Mouse (Mus musculus): ENCODE measurements at regions not wholly inside any gene's neighbourhood (a gene's known extent, or its start where the extent isn't known, plus 50 kb on each side); places are given as distances from the start of the nearest gene placed in this dataset.

- no peak for DNase-seq (ENCODE audit: low read depth)
These were observed 82.5 kb upstream of the 4933402D24Rik start for GRCm38 (mm10) chr1:63851476-63852094.

- DNase-seq (ENCODE audit: low read depth), result no peak
These were observed 81.2 kb upstream of the 4933402D24Rik start for GRCm38 (mm10) chr1:63850262-63850661.

GRCm38 (mm10) chr1:63828174-63828844, 59.2 kb upstream of the 4933402D24Rik start:
- no peak for DNase-seq (ENCODE audit: low read depth)

DNA sequence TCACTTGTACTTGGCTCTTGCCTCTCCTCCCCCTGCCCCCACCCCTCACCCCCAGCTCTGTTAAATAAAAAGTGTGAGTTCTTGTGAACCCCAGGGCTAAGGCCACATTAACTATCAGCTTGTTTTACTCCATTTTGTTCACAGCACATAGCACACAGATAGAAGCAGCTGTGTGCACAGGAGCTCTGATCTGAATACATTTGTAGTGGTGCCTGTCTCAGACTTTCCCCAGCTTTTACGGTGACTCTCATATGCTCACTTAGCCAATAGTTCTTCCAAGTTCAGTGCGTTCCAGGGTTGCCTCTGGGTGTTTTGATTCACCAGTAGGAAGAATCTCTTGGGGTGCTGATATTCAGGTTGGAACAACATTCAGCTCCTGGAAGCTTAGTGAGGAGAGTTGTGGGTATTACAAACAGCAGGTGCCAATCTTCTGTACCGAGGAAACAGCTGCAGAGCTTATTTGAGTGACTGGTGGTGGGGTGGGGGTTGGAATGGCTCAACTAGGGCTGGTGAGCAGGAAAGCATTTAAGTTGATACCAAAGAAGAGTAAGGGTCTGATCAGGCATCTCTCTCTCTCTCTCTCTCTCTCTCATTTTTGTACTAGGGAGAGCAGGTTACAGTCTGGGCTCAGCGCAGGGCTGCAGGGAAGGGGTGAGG, 51.7 kb upstream of the 4933402D24Rik start:
- DNase-seq (ENCODE audit: low read depth), result no peak

GRCm38 (mm10) chr1:63819536-63820254, 50.6 kb upstream of the 4933402D24Rik start:
- no peak for DNase-seq (ENCODE audit: low read depth)
